Mouse (Mus musculus) heart, embryonic 15.5 days (tissue): ENCODE data around the gene Synj1. TPM values are rescaled to one million over a fixed set of nuclear protein-coding genes. Genes with fewer than 3 reads are reported as not detected.

Experiments
- ATAC-seq: fragments of 200-750 bp; cut with Nextera tagmentation; replicated peaks from 2 replicates; pipeline ENCODE4 v1.8.0; 2017; ENCODE audit warnings: low read depth, moderate TSS enrichment; ENCODE audit not compliant: insufficient number of reproducible peaks, insufficient read depth, low FRiP score
- H3K27ac ChIP-seq: fragments of 300-500 bp; sonication (generic); 2 replicates; pipeline ENCODE4 v1.5.1; 2015; ENCODE audit warnings: mild to moderate bottlenecking, inconsistent platforms
- H3K27me3 ChIP-seq: fragments of 300-500 bp; sonication (generic); 2 replicates; pipeline ENCODE4 v1.6.1; 2015; ENCODE audit warnings: inconsistent platforms
- H3K36me3 ChIP-seq: fragments of 300-500 bp; sonication (generic); 2 replicates; pipeline ENCODE4 v1.6.1; 2015; ENCODE audit warnings: mild to moderate bottlenecking, inconsistent platforms
- H3K4me1 ChIP-seq: fragments of 300-500 bp; sonication (generic); replicated peaks from 2 replicates; pipeline ENCODE4 v1.6.1; 2015; ENCODE audit warnings: inconsistent platforms
- H3K4me2 ChIP-seq: fragments of 300-500 bp; sonication (generic); 2 replicates; pipeline ENCODE4 v1.6.1; 2015; ENCODE audit warnings: inconsistent platforms, mild to moderate bottlenecking, moderate library complexity
- H3K4me3 ChIP-seq: fragments of 300-500 bp; sonication (generic); 2 replicates; pipeline ENCODE4 v1.5.1; 2015; ENCODE audit warnings: mild to moderate bottlenecking, inconsistent platforms
- H3K9ac ChIP-seq: fragments of 300-500 bp; sonication (generic); 2 replicates; pipeline ENCODE4 v1.6.1; 2015; ENCODE audit warnings: mild to moderate bottlenecking, inconsistent platforms
- H3K9me3 ChIP-seq: fragments of 300-500 bp; sonication (generic); replicated peaks from 2 replicates; pipeline ENCODE4 v1.6.1; 2016; ENCODE audit warnings: inconsistent platforms
- WGBS: fragments of 180-500 bp; shearing (Covaris S2); methylation state at CpG from one replicate; pipeline ENCODE4 v1.1.7; 2015; ENCODE audit warnings: mixed read lengths; 5-methylcytosine and 5-hydroxymethylcytosine counted together
- polyA plus RNA-seq: library from polyadenylated mRNA; unstranded; fragments of >200 nt; fragmentation: Nextera tagmentation; extraction: Ambion mirVana; gene quantifications from 2 replicates; pipeline ENCODE4 v1.2.1, GENCODE M21; 2015

The Synj1 gene
- polyA plus RNA-seq, 1 experiment from 2014 or later = 10.3 TPM

DNA sequence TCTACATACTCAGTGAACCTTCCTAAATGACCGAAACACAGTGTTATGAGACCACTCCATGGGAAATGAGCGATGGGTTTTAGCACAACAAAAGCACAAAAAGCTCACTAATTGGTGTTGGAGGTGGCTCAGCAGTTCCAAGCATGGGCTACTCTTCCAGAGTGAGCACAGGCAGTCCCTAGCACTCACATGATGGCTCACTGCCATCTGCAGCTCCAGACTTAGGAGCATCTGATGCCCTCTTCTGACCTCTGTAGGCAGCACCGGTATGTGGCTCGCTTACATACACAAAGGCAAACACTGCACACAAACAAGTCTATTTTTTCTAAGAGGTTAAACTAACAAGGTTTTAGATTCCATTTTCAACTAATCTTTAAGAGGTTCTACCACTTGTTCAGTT lies 44.9 kb downstream of the Synj1 start:
- Histone ChIP-seq H3K36me3 (peaks cover 28% of the 10 kb centered on the region), H3K4me3 (no peak overlapping the region)
- 77% methylated on average over 4 of the region's 4 CpGs for WGBS

GRCm38 (mm10) chr16:90964302-90964701 lies 46.8 kb downstream of the Synj1 start:
- H3K4me2 ChIP-seq = no peak overlapping the region
- no peak for ATAC-seq
- no peaks in the 10 kb centered on the region for H3K4me1 ChIP-seq
- H3K9me3 ChIP-seq = no peaks in the 10 kb centered on the region
- H3K36me3 ChIP-seq = peaks cover 26% of the 10 kb centered on the region
- no peaks in the 10 kb centered on the region for H3K27me3 ChIP-seq
- H3K27ac ChIP-seq = no peak overlapping the region
- H3K4me3 ChIP-seq = no peak overlapping the region
- 67% methylated on average over 10 of the region's 10 CpGs for WGBS
- H3K9ac ChIP-seq = no peak overlapping the region

More for the DNA sequence above, 44.9 kb downstream of the Synj1 start:
- ATAC-seq = no peak
- H3K27me3 ChIP-seq = no peaks in the 10 kb centered on the region
- no peaks in the 10 kb centered on the region for H3K4me1 ChIP-seq
- H3K4me2 ChIP-seq = no peak overlapping the region
- no peaks in the 10 kb centered on the region for H3K9me3 ChIP-seq
- H3K9ac ChIP-seq = no peak overlapping the region
- H3K27ac ChIP-seq = no peak overlapping the region

- Histone ChIP-seq H3K27ac (no peak overlapping the region), H3K9ac (no peak overlapping the region), H3K9me3 (no peaks in the 10 kb centered on the region), H3K4me1 (no peaks in the 10 kb centered on the region), H3K4me2 (no peak overlapping the region), H3K4me3 (no peak overlapping the region), H3K27me3 (no peaks in the 10 kb centered on the region), H3K36me3 (peaks cover 23% of the 10 kb centered on the region)
- 81% methylated on average over 10 of the region's 10 CpGs for WGBS
- no peak for ATAC-seq
These were observed 47.2 kb downstream of the Synj1 start for GRCm38 (mm10) chr16:90963866-90964265.

DNA sequence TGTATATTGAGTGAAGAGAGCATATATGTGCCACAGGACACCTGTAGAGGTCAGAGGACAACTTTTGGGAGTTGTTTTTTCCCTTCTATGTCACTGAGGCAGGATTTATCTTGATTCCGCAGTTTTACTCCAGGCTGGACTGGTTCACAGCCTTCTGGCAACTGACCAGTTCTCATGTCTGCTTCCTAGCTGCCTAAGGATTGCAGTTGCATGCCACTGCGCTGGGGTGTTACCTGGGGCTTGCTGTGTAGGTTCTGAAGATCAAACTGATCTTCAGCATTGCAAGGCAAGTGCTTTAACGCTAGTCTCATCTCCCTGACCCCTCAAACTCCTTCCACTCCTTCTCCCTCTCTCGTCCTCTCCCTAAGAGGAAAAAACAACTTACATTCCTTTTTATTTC lies 47.9 kb downstream of the Synj1 start:
- Histone ChIP-seq H3K4me2 (no peak overlapping the region), H3K9ac (no peak overlapping the region), H3K27ac (no peak overlapping the region), H3K27me3 (no peaks in the 10 kb centered on the region), H3K4me1 (no peaks in the 10 kb centered on the region), H3K9me3 (no peaks in the 10 kb centered on the region), H3K4me3 (no peak overlapping the region), H3K36me3 (peaks cover 20% of the 10 kb centered on the region)
- WGBS = 87% methylated on average over 4 of the region's 4 CpGs
- no peak for ATAC-seq

DNA sequence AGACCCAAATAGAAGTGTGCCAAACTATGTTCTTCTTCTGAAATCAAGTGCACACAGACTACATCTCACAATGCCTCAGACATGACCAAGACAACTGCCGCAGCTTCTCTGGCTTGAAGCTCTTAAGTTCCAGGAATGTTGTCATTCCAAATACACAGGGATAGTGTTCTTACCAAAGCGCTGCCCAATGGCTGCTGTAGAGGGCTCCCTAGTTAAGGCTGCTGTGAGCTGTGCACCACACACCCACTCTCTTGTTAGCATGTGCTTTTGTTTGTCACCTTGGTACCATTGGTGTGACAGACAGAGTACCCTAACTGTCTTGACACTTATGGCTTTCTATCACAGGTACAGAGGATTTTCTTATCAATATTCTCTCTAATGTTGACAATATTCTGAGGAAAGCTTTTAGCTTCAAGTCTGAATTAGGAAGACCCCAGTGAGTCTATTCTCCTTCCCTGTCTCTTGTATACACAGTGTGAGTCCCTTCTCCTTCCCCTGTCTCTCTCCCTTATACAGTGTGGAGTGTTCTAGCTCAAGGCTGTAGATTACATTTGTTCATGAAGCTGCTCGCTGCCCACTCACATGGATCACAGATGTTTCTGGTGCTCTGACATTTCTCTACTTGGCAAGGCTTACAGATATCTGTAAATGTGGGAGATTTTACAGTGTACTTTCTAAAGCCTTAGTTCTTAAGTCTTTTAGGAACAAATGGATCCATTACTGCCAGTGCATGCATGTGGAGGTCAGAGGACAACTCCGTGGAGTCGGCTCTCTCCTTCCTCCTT lies 52.6 kb downstream of the Synj1 start:
- Histone ChIP-seq H3K4me3 (no peak overlapping the region), H3K4me1 (no peaks in the 10 kb centered on the region), H3K4me2 (no peak overlapping the region), H3K27me3 (no peaks in the 10 kb centered on the region), H3K27ac (no peak overlapping the region), H3K9ac (no peak overlapping the region), H3K9me3 (no peaks in the 10 kb centered on the region), H3K36me3 (peaks cover 9% of the 10 kb centered on the region; the same call in 1 of the 2 replicates)
- 73% methylated on average over 5 of the region's 5 CpGs for WGBS
- no peak for ATAC-seq

GRCm38 (mm10) chr16:90955494-90955893 lies 55.6 kb downstream of the Synj1 start:
- no peaks in the 10 kb centered on the region for H3K4me1 ChIP-seq
- H3K36me3 ChIP-seq = peaks cover 6% of the 10 kb centered on the region; the same call in 1 of the 2 replicates
- peak overlapping the region; percentile 6; the same call in 1 of the 2 replicates for H3K27ac ChIP-seq
- no peak overlapping the region for H3K4me3 ChIP-seq
- H3K27me3 ChIP-seq = no peaks in the 10 kb centered on the region
- peak; percentile 47; the same call in 1 of the 2 replicates for ATAC-seq
- no peaks in the 10 kb centered on the region for H3K9me3 ChIP-seq
- 32% methylated on average over 6 of the region's 6 CpGs for WGBS
- H3K4me2 ChIP-seq = no peak overlapping the region
- no peak overlapping the region for H3K9ac ChIP-seq

DNA sequence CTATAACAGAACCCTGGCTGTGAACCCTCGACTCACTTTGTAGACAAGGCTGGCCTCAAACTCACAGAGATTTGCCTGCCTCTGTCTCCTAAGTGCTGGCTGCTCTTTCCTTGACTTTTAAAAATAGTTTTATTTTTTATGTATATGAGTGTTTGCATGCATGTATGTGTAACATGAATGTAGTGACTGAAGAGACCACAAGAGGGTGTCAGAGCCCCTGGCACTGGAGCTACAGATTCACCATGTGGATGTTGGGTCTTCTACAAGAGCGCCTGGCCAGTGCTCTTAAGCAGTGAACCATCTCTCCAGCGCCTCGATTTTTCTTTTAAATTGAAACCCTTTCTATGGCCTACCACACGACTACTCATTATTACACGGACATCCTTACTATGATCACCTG lies 57.3 kb downstream of the Synj1 start:
- Histone ChIP-seq H3K9me3 (no peaks in the 10 kb centered on the region), H3K4me2 (no peak overlapping the region), H3K4me1 (no peaks in the 10 kb centered on the region), H3K36me3 (no peaks in the 10 kb centered on the region; the same call in 1 of the 2 replicates), H3K9ac (no peak overlapping the region), H3K27me3 (no peaks in the 10 kb centered on the region), H3K4me3 (no peak overlapping the region), H3K27ac (no peak overlapping the region)
- WGBS = 92% methylated on average over 6 of the region's 6 CpGs
- ATAC-seq = no peak

DNA sequence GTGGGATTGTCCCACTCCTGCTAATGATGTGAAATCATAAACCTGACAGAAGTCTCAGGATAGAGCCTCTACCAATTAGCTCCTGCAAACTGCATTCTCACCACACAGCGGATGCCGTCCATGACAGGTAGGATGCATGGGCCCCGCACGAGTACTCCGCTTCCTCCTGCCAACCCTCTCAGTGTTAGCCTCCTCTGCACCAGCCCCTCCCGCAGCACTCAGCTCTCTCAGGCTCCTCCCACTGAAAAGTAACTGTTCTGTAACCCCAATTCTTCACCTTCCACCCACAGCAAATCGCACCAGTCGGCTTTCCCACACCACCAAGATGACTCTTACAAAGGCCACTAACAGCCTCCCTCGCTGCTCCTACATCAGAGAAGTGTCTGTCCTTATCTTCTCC lies 58.0 kb downstream of the Synj1 start:
- Histone ChIP-seq H3K4me2 (no peak overlapping the region), H3K36me3 (no peaks in the 10 kb centered on the region), H3K4me3 (no peak overlapping the region), H3K9me3 (no peaks in the 10 kb centered on the region), H3K4me1 (no peaks in the 10 kb centered on the region), H3K27ac (no peak overlapping the region), H3K27me3 (no peaks in the 10 kb centered on the region), H3K9ac (no peak overlapping the region)
- WGBS = 87% methylated on average over 9 of the region's 9 CpGs
- ATAC-seq = no peak

DNA sequence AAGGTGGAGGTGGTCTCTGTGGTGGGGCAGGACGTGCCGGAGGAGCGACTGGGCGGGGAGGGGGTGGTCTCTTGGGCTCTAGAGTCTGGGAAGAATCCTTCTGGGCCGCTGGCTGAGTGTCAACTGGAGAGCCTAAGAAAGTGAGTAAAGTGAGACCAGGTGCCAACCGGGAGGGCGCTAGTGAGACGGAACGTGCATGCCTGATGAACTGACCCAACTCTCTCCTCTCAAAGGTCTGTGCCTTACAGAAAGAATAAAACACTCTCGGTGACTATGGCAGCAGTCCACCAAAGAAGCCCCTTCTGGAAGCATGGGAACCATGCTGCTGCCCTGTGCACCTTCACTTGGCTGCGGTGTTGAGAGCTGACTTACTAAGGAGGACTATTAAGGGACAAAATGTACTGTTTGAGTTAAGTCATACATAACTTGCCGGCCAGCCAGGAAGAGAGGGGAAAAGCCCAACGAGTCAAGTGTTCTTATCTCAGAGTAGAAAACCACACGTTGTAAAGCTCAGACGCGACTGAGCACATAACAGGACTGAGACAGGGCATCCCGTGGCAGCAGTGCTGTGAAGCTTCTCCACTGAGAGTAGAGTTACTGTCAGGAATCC lies 60.6 kb downstream of the Synj1 start:
- no peak for ATAC-seq
- H3K9me3 ChIP-seq = no peaks in the 10 kb centered on the region
- H3K4me2 ChIP-seq = no peak overlapping the region
- no peaks in the 10 kb centered on the region for H3K4me1 ChIP-seq
- H3K27me3 ChIP-seq = no peaks in the 10 kb centered on the region
- no peak overlapping the region for H3K9ac ChIP-seq
- no peak overlapping the region for H3K4me3 ChIP-seq
- 48% methylated on average over 17 of the region's 17 CpGs for WGBS
- H3K36me3 ChIP-seq = 0 out of 2 replicates have a peak, but pooled peaks cover 4% of the 10 kb centered on the region
- H3K27ac ChIP-seq = no peak overlapping the region

GRCm38 (mm10) chr16:90946977-90947376 lies 64.1 kb downstream of the Synj1 start:
- WGBS = 91% methylated on average over 8 of the region's 8 CpGs
- Histone ChIP-seq H3K27ac (no peak overlapping the region), H3K9me3 (no peaks in the 10 kb centered on the region), H3K9ac (no peak overlapping the region), H3K4me3 (no peak overlapping the region), H3K36me3 (peaks cover 18% of the 10 kb centered on the region), H3K4me1 (no peaks in the 10 kb centered on the region), H3K4me2 (no peak overlapping the region), H3K27me3 (no peaks in the 10 kb centered on the region)
- ATAC-seq = no peak

DNA sequence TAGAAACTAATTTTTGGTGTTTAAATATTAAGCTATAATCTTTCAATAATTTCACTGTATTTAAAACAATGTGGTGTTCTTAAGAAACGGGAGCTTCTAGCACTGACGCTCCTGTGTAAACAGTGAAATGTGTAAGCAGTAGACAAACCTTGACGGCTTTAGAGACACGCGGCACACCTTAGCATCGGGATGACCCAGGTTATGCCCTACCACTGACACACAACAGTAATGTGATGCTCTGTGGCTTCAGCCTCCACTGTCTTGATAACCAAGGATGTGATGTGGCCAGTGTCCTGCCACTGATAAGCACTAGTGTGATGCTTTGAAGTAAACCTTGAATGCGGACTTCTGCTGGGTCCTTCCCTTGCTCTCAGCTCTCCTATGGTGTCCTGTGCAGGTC lies 69.9 kb downstream of the Synj1 start:
- Histone ChIP-seq H3K36me3 (peaks cover 23% of the 10 kb centered on the region), H3K9ac (no peak overlapping the region), H3K9me3 (no peaks in the 10 kb centered on the region), H3K27ac (no peak overlapping the region), H3K4me1 (no peaks in the 10 kb centered on the region), H3K4me2 (no peak overlapping the region), H3K4me3 (no peak overlapping the region), H3K27me3 (no peaks in the 10 kb centered on the region)
- 85% methylated on average over 7 of the region's 7 CpGs for WGBS
- no peak for ATAC-seq
